Mouse (Mus musculus) forebrain, embryonic 14.5 days (tissue): ENCODE results near the gene Atg101. TPM values are rescaled to one million over a fixed set of nuclear protein-coding genes. Genes with fewer than 3 reads are reported as not detected.

ENCODE experiments used
- polyA plus RNA-seq: library from polyadenylated mRNA; unstranded; fragments of >200 nt; fragmentation: Nextera tagmentation; extraction: Ambion mirVana; gene quantifications from 2 replicates; pipeline ENCODE4 v1.2.1, GENCODE M21; 2014

The Atg101 gene
- polyA plus RNA-seq, 1 experiment from 2014 or later = 83.1 TPM

Other genes starting within 250 kb of the Atg101 start
- not detected in 2 replicates for gene Gm47841, start 236.9 kb upstream of the Atg101 start, polyA plus RNA-seq
- gene Fignl2, start 205.7 kb upstream of the Atg101 start, polyA plus RNA-seq = 0.09 TPM in 1 of 2 replicates, not detected in the other
- not detected in 2 replicates for gene Ankrd33, start 168.5 kb upstream of the Atg101 start, polyA plus RNA-seq
- gene Acvrl1, start 155.8 kb upstream of the Atg101 start, polyA plus RNA-seq = 4.1 and 4.2 TPM in 2 replicates
- gene Acvr1b, start 110.2 kb upstream of the Atg101 start, polyA plus RNA-seq = 24.7 and 33.5 TPM in 2 replicates
- gene Grasp, start 60.1 kb upstream of the Atg101 start, polyA plus RNA-seq = 0.93 and 1.0 TPM in 2 replicates
- gene Nr4a1, start 30.0 kb upstream of the Atg101 start, polyA plus RNA-seq = 2.1 and 2.9 TPM in 2 replicates
- 0.25 TPM in 2 replicates for gene 6030408B16Rik, start 8.9 kb downstream of the Atg101 start, polyA plus RNA-seq
- not detected in 2 replicates for gene Krt80, start 85.9 kb downstream of the Atg101 start, polyA plus RNA-seq
- gene Krt7, start 126.8 kb downstream of the Atg101 start, polyA plus RNA-seq = 0.66 and 0.75 TPM in 2 replicates
- 0.12 TPM in 1 of 2 replicates, not detected in the other for gene Krt87, start 154.5 kb downstream of the Atg101 start, polyA plus RNA-seq
- gene Krt88, start 163.5 kb downstream of the Atg101 start, polyA plus RNA-seq = not detected in 2 replicates
- not detected in 2 replicates for gene Krt81, start 179.5 kb downstream of the Atg101 start, polyA plus RNA-seq
- not detected in 2 replicates for gene Krt86, start 189.2 kb downstream of the Atg101 start, polyA plus RNA-seq
- not detected in 2 replicates for gene Krt83, start 207.2 kb downstream of the Atg101 start, polyA plus RNA-seq
- gene Gm49425, start 233.0 kb downstream of the Atg101 start, polyA plus RNA-seq = not detected in 2 replicates
- not detected in 2 replicates for gene Krt84, start 248.5 kb downstream of the Atg101 start, polyA plus RNA-seq